Mouse (Mus musculus) midbrain, embryonic 14.5 days (tissue): ENCODE data around the gene Gm20388. TPM values are rescaled to one million over a fixed set of nuclear protein-coding genes. Genes with fewer than 3 reads are reported as not detected.
"Not testable (repeated sequence)": the region's sequence is repeated elsewhere in the genome, so short reads cannot be mapped to it uniquely, and the experiment has no call there.

ENCODE experiments used
- ATAC-seq: fragments of 200-750 bp; cut with Nextera tagmentation; 2 replicates; pipeline ENCODE4 v1.8.0; 2017; ENCODE audit warnings: moderate number of reproducible peaks, moderate library complexity; ENCODE audit not compliant: low FRiP score, low TSS enrichment
- DNase-seq: peaks from one replicate; pipeline ENCODE4 v3.0.0-alpha.2; 2015
- H3K27ac ChIP-seq: fragments of 300-500 bp; sonication (generic); replicated peaks from 2 replicates; pipeline ENCODE4 v1.5.1; 2014; ENCODE audit warnings: mild to moderate bottlenecking, low read depth, low read length, moderate library complexity
- H3K27me3 ChIP-seq: fragments of 300-500 bp; sonication (generic); 2 replicates; pipeline ENCODE4 v1.6.1; 2014; ENCODE audit warnings: low read length, control low read depth, mixed read lengths; ENCODE audit not compliant: control insufficient read depth, insufficient read depth
- H3K36me3 ChIP-seq: fragments of 300-500 bp; sonication (generic); 2 replicates; pipeline ENCODE4 v1.6.1; 2014; ENCODE audit warnings: low read length, control low read depth; ENCODE audit not compliant: control insufficient read depth, insufficient read depth
- H3K4me1 ChIP-seq: fragments of 300-500 bp; sonication (generic); 2 replicates; pipeline ENCODE4 v1.6.1; 2014; ENCODE audit warnings: mild to moderate bottlenecking, antibody characterized with exemption, low read length, control low read depth; ENCODE audit not compliant: control insufficient read depth, insufficient read depth
- H3K4me2 ChIP-seq: fragments of 300-500 bp; sonication (generic); 2 replicates; pipeline ENCODE4 v1.6.1; 2014; ENCODE audit warnings: mild to moderate bottlenecking, low read length, moderate library complexity
- H3K4me3 ChIP-seq: fragments of 300-500 bp; sonication (generic); replicated peaks from 2 replicates; pipeline ENCODE4 v1.5.1; 2014; ENCODE audit warnings: low read depth, low read length
- H3K9ac ChIP-seq: fragments of 300-500 bp; sonication (generic); replicated peaks from 2 replicates; pipeline ENCODE4 v1.6.1; 2014; ENCODE audit warnings: mild to moderate bottlenecking, low read length, moderate library complexity
- H3K9me3 ChIP-seq: fragments of 300-500 bp; sonication (generic); 2 replicates; pipeline ENCODE4 v1.6.1; 2016; ENCODE audit warnings: low read length, control low read depth, mixed read lengths; ENCODE audit not compliant: control insufficient read depth
- WGBS: fragments of 180-500 bp; shearing (Covaris S2); extraction: QIAGEN DNeasy Blood & Tissue Kit; methylation state at CpG from one replicate; pipeline ENCODE4 v1.1.7; 2014; 5-methylcytosine and 5-hydroxymethylcytosine counted together
- polyA plus RNA-seq: library from polyadenylated mRNA; unstranded; fragments of >200 nt; fragmentation: Nextera tagmentation; extraction: Ambion mirVana; gene quantifications from 2 replicates; pipeline ENCODE4 v1.2.1, GENCODE M21; 2014

The Gm20388 gene
- polyA plus RNA-seq, 1 experiment from 2014 or later = 4.1 TPM

DNA sequence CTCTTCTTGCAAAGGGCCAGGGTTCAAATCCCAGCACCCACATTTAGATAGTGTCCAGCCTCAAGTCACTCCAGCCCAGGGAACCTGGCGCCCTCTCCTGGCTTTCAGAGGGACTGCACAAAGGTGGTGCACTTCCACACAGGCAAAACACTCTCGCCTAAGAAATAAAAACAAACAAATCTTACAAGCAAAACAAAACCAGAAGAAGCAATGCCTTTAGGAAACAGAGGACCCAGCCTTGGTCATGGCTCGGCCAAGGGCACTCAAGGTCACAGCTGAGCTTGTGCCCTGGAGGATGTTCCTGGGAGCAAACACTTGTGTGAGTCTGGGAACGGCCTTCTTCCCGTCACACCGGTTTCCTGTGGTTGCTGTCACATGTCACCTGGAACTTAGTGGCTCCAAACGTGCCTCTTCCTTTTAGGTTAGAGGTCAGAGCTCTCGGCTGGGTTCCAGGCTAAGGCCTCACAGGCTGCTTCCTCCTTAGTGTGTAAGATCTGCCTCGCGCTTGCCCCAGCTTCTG, 453.0 kb downstream of the Gm20388 start:
- Histone ChIP-seq H3K27ac (no peak overlapping the region), H3K4me1 (0 out of 2 replicates have a peak, but pooled peaks cover under 1% of the 10 kb centered on the region), H3K4me3 (no peak overlapping the region), H3K9ac (no peak overlapping the region), H3K36me3 (no peaks in the 10 kb centered on the region), H3K27me3 (no peaks in the 10 kb centered on the region), H3K9me3 (no peaks in the 10 kb centered on the region), H3K4me2 (no peak overlapping the region)
- DNase-seq (no peak), ATAC-seq (no peak)
- 65% methylated on average over 10 of the region's 10 CpGs for WGBS

DNA sequence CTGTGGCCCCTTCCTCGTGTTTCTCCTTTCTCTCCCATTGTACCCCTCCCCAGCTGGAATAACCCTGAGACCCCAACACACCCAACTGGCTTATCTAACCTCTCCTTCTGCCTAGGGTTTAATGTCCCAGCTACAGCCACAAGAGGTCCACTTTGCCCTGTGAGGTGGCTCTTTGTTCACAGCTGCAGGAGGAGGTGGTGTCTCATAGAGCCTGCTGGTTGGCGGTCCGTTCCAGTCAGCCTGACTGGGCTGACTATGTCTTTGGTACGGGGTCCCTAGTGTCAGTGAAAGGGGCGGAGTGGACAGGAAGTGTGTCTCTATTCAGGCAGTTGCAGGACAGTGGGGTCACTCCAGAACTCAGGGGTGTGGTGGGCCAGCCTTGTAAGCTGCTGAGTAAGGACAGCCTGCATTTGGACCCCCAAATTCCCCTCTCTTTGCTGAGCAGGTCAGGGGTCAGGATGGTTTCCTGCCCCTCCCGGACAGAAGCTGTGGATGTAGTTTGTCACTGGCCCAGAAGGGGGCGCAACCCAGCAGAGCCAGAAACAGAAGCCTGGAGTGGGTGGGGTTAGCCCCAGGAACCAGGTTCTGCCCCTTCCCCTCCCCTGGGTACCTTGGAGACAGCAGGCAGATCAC, 453.6 kb downstream of the Gm20388 start:
- H3K4me3 ChIP-seq = no peak overlapping the region
- H3K36me3 ChIP-seq = no peaks in the 10 kb centered on the region
- H3K4me1 ChIP-seq = 0 out of 2 replicates have a peak, but pooled peaks cover 6% of the 10 kb centered on the region
- DNase-seq (no peak), ATAC-seq (no peak)
- H3K27ac ChIP-seq = no peak overlapping the region
- H3K27me3 ChIP-seq = no peaks in the 10 kb centered on the region
- H3K4me2 ChIP-seq = no peak overlapping the region
- no peak overlapping the region for H3K9ac ChIP-seq
- 40% methylated on average over 7 of the region's 7 CpGs for WGBS
- H3K9me3 ChIP-seq = no peaks in the 10 kb centered on the region

DNA sequence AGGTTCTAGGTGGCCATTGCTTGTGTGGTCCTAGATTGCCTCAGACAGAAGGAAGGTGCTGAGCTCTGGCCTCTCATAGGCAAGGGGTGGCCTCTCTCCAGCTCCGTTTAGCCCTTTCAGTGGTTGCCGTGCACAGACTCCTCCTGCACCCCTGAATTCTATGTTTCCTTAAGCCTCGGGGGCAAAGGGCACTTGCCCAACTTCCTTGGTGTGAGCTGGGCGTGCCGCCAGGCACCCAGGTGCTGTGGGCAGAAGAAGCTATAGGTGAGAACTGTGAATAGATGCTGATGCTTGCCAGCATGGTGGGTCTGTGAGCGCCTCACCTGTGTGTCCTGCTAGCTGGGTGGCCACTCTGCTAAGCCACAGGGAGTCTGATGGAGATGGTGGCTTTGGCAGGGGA, 456.2 kb downstream of the Gm20388 start:
- H3K4me3 ChIP-seq = no peak overlapping the region
- H3K4me2 ChIP-seq = no peak overlapping the region
- WGBS = 85% methylated on average over 6 of the region's 6 CpGs
- H3K27me3 ChIP-seq = no peaks in the 10 kb centered on the region
- H3K36me3 ChIP-seq = no peaks in the 10 kb centered on the region
- no peak overlapping the region for H3K9ac ChIP-seq
- DNase-seq = no peak
- no peak overlapping the region for H3K27ac ChIP-seq
- peaks cover 11% of the 10 kb centered on the region; the same call in 1 of the 2 replicates for H3K4me1 ChIP-seq
- H3K9me3 ChIP-seq = no peaks in the 10 kb centered on the region
- ATAC-seq = no peak

DNA sequence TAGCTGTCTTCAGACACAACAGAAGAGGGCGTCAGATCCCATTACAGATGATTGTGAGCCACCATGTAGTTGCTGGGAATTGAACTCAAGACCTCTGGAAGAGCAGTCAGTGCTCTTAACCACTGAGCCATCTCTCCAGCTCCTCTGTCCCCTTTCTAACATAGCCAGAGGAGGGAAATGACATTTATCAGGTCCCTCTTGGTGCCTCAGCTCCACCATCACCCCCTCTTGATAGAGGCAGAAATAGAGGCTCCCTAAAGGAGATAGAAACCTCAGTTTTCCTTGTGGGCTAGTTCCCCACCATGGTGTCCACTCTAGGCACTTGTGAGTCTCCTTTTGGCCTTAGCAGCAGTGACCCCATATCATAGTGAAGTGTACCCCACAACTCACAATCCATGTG, 457.6 kb downstream of the Gm20388 start:
- H3K4me2 ChIP-seq, H3K9ac ChIP-seq, H3K27ac ChIP-seq, H3K27me3 ChIP-seq, H3K36me3 ChIP-seq, H3K4me3 ChIP-seq, H3K9me3 ChIP-seq, DNase-seq, ATAC-seq: not testable (repeated sequence)
- WGBS = 86% methylated on average over 1 of the region's 1 CpGs
- peaks cover 12% of the 10 kb centered on the region; the same call in 1 of the 2 replicates for H3K4me1 ChIP-seq

DNA sequence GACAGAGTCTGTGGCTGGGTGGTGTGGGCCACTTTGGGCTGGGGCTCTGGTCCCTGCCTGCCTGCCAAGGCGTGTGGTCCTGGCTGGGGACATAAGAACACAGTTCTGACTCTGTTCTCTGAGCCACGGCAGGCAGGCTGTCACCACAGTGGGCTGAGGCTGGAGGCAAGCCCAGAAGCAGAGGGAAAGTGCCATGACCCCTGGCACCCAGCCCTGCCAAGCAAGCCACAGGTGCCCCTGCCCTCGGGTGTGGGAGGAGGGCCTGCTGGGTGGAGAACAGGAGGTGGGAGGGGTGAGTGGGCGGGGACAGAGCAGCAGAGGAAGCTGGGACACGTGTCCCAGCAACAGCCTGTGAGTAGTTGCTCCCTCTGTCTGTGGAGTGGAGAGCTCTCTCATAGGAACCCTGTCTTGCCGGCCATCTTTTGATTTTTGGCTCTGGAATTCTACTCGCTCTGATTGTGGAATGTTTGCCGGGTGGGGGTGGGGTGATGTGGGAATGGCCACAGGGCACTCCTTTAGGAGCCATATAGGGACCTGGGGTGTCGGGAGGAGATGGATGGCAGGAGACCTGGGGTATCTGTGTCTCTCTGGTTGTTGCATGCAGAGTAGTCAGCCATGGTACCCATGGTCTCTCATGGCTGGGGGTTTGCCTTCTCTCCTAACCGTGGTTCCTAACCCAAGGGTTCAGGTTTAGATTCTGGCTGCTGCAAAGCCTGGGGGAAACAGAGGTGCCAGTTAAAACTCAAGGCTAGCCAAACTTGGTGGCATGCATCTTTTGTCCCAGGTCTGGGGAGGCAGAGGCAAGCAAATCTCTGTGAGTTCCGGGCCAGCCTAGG, 458.4 kb downstream of the Gm20388 start:
- no peak overlapping the region; the same call in 1 of the 2 replicates for H3K27ac ChIP-seq
- no peaks in the 10 kb centered on the region for H3K9me3 ChIP-seq
- H3K27me3 ChIP-seq = no peaks in the 10 kb centered on the region
- 30% methylated on average over 11 of the region's 11 CpGs for WGBS
- DNase-seq (peak; percentile 77), ATAC-seq (peak; percentile 59; the same call in 1 of the 2 replicates)
- H3K4me1 ChIP-seq = peaks cover 15% of the 10 kb centered on the region
- H3K9ac ChIP-seq = no peak overlapping the region
- no peak overlapping the region for H3K4me3 ChIP-seq
- H3K36me3 ChIP-seq = no peaks in the 10 kb centered on the region
- H3K4me2 ChIP-seq = no peak overlapping the region

DNA sequence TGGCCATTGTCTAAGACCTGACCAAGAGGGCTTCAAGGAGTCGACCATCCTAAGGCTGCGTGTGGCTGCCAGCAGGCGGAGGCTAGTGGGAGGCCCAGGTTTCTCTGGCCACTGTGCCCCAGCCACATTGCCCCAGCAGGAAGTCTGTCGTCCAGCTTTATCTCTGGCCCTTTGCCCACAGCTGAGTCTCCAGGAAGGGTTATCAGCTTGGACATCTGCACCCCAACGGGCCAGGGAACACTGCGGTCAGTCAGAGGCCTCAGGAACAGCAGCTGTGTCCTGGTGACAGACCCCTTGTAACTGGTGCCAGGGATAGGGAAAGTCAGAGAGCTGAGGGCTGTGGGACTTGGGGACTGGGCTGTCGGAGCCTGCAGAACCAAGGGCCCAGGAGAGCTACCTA, 459.3 kb downstream of the Gm20388 start:
- no peak for DNase-seq
- no peak overlapping the region for H3K4me3 ChIP-seq
- H3K36me3 ChIP-seq = no peaks in the 10 kb centered on the region
- H3K4me1 ChIP-seq = peaks cover 24% of the 10 kb centered on the region
- WGBS = 51% methylated on average over 7 of the region's 7 CpGs
- no peak overlapping the region for H3K9ac ChIP-seq
- H3K27me3 ChIP-seq = no peaks in the 10 kb centered on the region
- no peak for ATAC-seq
- H3K27ac ChIP-seq = no peak overlapping the region
- no peak overlapping the region for H3K4me2 ChIP-seq
- no peaks in the 10 kb centered on the region for H3K9me3 ChIP-seq

DNA sequence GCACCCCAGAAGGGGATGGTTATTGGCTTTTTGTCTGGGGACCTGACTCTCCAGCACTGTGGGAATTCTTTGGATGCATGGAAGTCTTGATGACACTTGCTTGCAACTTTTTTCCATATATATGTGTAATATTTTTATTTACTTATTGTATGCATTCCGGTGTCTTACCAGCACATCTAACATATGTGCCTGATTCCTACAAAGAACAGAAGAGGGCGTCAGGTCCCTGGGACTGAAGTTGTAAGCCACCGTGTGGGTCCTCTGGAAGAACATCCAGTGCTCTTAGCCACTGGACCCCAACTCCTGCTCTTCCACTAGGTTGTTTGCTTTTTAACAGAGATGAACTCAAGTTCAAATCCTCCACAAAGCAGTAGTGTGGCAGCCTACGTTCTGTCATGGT, 459.8 kb downstream of the Gm20388 start:
- no peaks in the 10 kb centered on the region for H3K36me3 ChIP-seq
- ATAC-seq (no peak), DNase-seq (no peak)
- peaks cover 29% of the 10 kb centered on the region for H3K4me1 ChIP-seq
- no peak overlapping the region for H3K9ac ChIP-seq
- H3K27me3 ChIP-seq = no peaks in the 10 kb centered on the region
- no peaks in the 10 kb centered on the region for H3K9me3 ChIP-seq
- WGBS = 66% methylated on average over 4 of the region's 4 CpGs
- no peak overlapping the region for H3K4me2 ChIP-seq
- H3K4me3 ChIP-seq = no peak overlapping the region
- no peak overlapping the region for H3K27ac ChIP-seq

DNA sequence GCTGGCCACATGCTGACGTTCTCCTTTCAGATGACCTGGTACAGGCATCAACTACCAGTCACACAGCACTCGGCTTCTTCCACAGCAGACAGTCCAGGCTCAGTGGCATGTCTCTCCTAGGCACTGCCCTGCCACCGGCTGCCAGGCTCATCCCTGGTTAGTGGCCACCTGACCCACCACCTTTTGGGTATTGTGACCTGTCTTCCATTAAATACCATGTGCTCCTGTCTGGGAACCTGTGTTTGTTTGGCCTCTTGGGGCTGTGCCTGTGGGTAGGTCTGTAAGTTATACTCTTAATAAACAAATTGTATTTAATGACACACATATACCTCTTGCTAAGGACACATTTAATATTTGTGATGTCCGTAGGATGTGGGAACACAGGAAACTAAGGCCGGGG, 460.5 kb downstream of the Gm20388 start:
- no peak for DNase-seq
- H3K4me3 ChIP-seq = no peak overlapping the region
- H3K4me1 ChIP-seq = peaks cover 29% of the 10 kb centered on the region
- WGBS = 81% methylated on average over 5 of the region's 5 CpGs
- no peaks in the 10 kb centered on the region for H3K9me3 ChIP-seq
- no peak overlapping the region for H3K4me2 ChIP-seq
- no peak overlapping the region for H3K9ac ChIP-seq
- no peaks in the 10 kb centered on the region for H3K36me3 ChIP-seq
- ATAC-seq = no peak
- H3K27ac ChIP-seq = no peak overlapping the region
- H3K27me3 ChIP-seq = no peaks in the 10 kb centered on the region
